Mouse (Mus musculus) cortical plate, adult 2 months (tissue): Measurements from ENCODE around the gene Golga3. TPM values are rescaled to one million over a fixed set of nuclear protein-coding genes. Genes with fewer than 3 reads are reported as not detected.
A peak's percentile ranks its signal among the peaks of the same experiment; 100 is the strongest.

Experiments
- H3K27ac ChIP-seq: fragments of 200-500 bp; 2 replicates; pipeline ENCODE4 v1.5.1; 2012; ENCODE audit warnings: low read length, control low read depth, inconsistent platforms; ENCODE audit not compliant: insufficient read depth
- H3K4me1 ChIP-seq: fragments of 200-500 bp; 2 replicates; pipeline ENCODE4 v1.6.1; 2011; ENCODE audit warnings: low read length; ENCODE audit not compliant: control insufficient read depth, insufficient read depth
- H3K4me3 ChIP-seq: fragments of 200-500 bp; 2 replicates; pipeline ENCODE4 v1.5.1; 2011; ENCODE audit warnings: mild to moderate bottlenecking, low read length, control low read depth; ENCODE audit not compliant: insufficient read depth
- CTCF ChIP-seq: fragments of 200-500 bp; IDR thresholded peaks from 2 replicates; pipeline ENCODE4 v1.5.1; 2011; ENCODE audit warnings: mild to moderate bottlenecking, control low read depth, low read length; ENCODE audit not compliant: insufficient read depth; ENCODE audit errors: extremely low read depth
- POLR2A ChIP-seq: fragments of 200-500 bp; IDR thresholded peaks from 2 replicates; pipeline ENCODE4 v1.6.1; 2011; ENCODE audit warnings: mild to moderate bottlenecking, low read length, control low read depth; ENCODE audit not compliant: insufficient read depth; ENCODE audit errors: extremely low read depth
- polyA plus RNA-seq: library from polyadenylated mRNA; depleted of rRNA; stranded (reverse); fragments of >200 nt; gene quantifications from 2 replicates; pipeline ENCODE4 v1.2.3, GENCODE M21; 2012; rRNA removed

Golga3 gene
- polyA plus RNA-seq, result 19.6 and 20.6 TPM in 2 replicates

DNA sequence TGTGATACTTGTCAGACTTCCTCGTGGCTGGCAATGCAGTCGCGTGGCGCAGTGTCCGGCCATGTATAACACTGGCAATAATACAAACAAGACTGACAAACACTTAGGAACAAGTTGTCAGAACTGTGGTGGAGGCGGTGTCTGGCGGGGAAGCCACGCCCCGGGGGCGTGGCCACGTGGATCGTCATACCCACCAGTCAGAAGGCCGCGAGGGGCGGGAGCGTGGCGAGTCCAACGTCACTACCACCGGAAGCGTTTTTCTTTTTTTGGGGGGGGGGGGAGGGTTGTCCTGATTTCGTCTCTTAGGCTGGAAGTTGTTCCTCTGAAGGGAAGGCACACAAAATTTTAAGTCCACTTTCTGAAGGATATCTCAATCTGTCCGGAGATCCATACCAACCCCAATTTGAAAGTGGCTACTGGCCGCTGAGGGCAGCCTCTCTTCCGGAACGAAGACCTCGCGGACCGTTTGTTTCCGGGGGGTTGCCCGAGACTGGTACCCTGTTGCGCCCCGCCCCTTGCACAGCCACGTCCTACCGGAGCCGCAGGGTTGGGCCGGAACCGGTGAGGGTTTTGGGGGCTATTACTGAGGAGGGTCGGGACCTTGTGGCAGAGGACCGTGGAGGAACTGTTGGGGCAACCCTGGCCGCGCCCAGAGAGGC is at the start of gene Golga3:
Golga3 (plus strand) TSS at position 340 of the 659 bp plus-strand sequence.
- Histone ChIP-seq H3K27ac (peak within 1 kb of the TSS; percentile 58), H3K4me3 (peak within 1 kb of the TSS; percentile 97), H3K4me1 (peaks cover 2% of the 10 kb centered on the region; the same call in 1 of the 2 replicates)
- TF ChIP-seq POLR2A (peak; percentile 62; the same call in 1 of the 2 replicates), CTCF (no peak)

DNA sequence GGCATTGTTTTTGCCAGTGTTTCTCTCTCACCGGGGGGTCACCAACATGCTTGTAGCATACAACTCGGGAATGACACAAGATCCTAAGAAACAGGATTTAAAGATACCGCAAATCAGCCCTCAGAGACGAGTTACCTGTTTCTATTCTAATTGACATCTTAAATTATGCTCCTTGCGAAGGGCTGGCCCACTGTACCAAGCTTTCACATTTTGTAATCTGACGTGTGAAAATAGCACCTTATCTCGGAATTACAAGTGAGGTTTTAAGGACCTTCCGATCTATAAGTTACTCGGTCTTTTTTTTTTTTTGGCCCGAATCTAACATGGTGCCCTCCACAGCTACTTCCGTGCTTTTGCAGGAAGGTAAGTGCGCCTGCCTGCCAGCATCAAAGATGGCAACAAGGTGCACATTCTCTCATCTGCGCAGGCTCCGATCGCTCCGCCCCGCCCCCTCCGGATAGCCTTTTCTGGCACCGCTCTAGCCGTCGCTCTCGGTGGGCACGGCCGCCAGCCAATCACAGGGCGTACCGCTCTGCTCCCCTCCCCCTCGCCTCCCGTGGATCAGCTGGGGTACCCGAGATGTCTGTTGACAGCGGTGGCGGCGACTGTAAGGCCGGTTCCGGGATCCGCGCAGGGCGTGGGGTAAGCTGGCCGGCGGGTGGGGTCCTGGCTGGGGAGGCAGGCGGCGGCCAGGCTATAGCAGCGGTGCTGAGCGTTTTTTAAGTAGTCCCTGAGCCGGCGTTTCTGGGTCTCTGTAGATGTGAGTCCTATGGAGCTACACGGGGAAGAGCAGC is 41.0 kb upstream of the Golga3 start, which contains the start of gene Chfr:
Chfr (plus strand) TSS at position 550 of the 794 bp plus-strand sequence.
- TF ChIP-seq POLR2A (peak; percentile 78; the same call in 1 of the 2 replicates), CTCF (no peak)
- Histone ChIP-seq H3K4me1 (peaks cover 3% of the 10 kb centered on the region; the same call in 1 of the 2 replicates), H3K27ac (no peak within 1 kb of the TSS)

DNA sequence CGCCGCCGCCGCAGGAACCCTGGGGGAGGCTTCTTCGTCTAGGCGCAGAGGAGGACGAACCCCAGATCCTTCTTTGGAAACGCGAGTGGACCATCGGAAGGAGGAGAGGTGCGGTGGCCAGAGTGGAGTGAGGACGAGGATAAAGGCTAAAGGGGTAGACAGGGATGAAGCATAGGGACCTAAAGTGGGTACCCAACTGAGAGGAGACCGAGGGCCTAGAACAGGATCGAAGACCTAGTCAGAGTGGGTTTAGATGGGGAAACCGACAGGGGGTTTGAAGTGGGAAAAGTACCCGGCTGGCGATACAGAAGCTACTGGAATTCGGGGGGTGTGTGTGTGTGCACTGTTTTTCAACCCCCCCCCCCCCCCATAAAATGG is 40.4 kb upstream of the Golga3 start:
- Histone ChIP-seq H3K27ac (no peak overlapping the region), H3K4me3 (peak overlapping the region; percentile 94), H3K4me1 (peaks cover 3% of the 10 kb centered on the region; the same call in 1 of the 2 replicates)
- TF ChIP-seq POLR2A (no peak), CTCF (no peak)

More for the DNA sequence above, 41.0 kb upstream of the Golga3 start, which contains the start of gene Chfr:
- H3K4me3 ChIP-seq, result peak within 1 kb of the TSS; percentile 94

DNA sequence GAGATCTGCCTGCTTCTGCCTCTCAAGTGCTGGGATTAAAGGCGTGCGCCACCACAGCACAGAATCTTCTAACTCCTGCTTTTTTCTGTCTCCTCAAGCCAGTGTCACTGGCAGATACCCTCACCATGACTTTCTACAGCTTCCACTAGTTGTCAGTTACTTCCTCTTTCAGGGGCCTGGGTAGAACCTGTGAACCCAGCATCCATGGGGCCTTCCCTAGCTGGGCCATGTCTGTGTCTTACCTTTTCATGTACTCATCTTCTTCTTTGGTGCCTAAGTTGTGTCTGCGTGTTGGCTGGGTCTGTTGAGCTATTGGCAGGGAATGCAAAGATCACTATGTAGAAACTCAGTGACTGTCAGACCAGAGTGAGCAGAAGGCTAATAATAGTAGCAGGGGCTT is 38.7 kb upstream of the Golga3 start:
- Histone ChIP-seq H3K4me3 (no peak overlapping the region), H3K4me1 (peaks cover 3% of the 10 kb centered on the region; the same call in 1 of the 2 replicates), H3K27ac (no peak overlapping the region)
- no peak for TF ChIP-seq POLR2A
- TF ChIP-seq CTCF, result no peak

DNA sequence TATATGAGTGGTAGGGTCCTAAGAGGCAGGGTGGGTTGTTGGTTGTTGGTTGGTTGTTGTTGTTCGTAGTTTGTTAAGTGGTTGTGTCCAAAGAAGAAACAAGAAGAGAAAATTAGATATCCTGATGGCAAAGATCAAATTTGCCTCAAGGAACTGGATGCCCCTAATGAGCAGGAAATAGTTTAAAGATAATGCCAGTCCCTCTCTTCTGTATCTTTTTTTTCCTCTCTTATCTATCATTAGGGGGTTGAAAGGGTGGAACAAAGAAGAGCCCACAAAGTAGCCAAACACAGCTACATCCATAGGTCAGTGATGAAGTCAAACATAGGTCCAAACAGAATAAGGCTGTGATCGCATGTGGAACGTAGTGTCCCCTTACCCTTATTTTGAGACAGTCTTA is 37.2 kb upstream of the Golga3 start:
- H3K4me3 ChIP-seq, result no peak overlapping the region
- peaks cover 3% of the 10 kb centered on the region; the same call in 1 of the 2 replicates for H3K4me1 ChIP-seq
- TF ChIP-seq CTCF (no peak), POLR2A (no peak)
- H3K27ac ChIP-seq, result no peak overlapping the region

DNA sequence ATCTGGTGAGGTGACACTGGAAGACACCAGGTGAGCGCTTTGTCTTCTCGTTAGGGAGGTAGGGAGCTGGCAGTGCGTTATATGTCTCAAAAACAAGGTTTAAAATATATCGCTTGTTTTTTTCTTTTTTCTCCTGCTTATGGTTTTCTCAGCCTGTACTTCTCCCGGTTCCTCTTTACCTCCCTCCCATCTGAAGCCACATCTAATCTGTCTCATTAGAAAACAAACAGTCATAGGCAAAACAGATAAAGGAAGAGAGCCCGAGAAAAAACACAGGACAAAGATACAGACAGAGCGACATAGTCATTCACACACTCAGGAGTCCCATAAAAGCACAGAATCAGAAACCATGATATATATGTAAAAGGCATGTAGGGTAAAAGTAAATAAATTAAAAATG is 36.1 kb upstream of the Golga3 start:
- peaks cover 3% of the 10 kb centered on the region; the same call in 1 of the 2 replicates for H3K4me1 ChIP-seq
- no peak overlapping the region for H3K27ac ChIP-seq
- no peak overlapping the region for H3K4me3 ChIP-seq
- TF ChIP-seq POLR2A (no peak), CTCF (no peak)

DNA sequence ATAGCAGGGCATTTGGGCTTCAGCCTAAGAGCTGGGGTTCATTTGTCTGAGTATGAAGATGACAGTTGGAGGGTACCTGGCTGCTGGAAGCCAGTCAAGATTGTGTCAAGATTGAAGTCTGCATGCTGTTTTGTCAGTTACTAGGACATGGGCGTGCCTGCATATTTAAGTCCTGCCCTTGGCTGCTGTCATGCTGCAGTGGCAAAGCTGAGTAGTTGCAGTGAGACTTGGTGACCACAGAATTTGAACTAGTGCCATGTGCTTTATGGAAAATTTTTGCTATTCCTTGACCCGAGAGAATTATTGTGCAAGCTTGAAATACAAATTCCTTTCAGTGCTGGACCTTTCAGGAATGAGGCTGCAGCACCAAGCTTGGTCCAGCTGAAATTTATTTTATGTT is 34.2 kb upstream of the Golga3 start:
- Histone ChIP-seq H3K4me1 (0 out of 2 replicates have a peak, but pooled peaks cover 1% of the 10 kb centered on the region), H3K27ac (no peak overlapping the region), H3K4me3 (no peak overlapping the region)
- no peak for TF ChIP-seq CTCF
- TF ChIP-seq POLR2A, result no peak

DNA sequence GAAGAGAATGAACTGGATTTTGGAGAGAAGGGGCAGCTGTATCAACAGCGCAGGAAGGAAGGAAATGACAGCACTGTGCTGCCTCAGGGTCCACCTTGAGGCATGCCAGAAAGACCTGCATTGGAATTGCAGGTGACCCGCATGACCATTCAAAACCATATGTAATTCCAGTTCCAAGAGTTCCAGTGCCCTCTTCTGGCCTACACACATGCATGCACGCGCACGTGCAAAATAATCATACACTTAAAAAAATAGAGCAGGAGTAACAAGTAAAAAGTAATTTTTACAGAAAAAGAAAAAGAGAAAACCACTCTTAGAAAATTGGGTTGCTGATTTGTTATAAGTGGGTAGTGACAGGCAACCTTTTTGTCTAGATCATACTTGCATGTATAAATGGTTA is 33.5 kb upstream of the Golga3 start:
- TF ChIP-seq CTCF, result peak; percentile 22; the same call in 1 of the 2 replicates
- TF ChIP-seq POLR2A, result no peak
- Histone ChIP-seq H3K4me3 (no peak overlapping the region), H3K27ac (no peak overlapping the region), H3K4me1 (0 out of 2 replicates have a peak, but pooled peaks cover 1% of the 10 kb centered on the region)

DNA sequence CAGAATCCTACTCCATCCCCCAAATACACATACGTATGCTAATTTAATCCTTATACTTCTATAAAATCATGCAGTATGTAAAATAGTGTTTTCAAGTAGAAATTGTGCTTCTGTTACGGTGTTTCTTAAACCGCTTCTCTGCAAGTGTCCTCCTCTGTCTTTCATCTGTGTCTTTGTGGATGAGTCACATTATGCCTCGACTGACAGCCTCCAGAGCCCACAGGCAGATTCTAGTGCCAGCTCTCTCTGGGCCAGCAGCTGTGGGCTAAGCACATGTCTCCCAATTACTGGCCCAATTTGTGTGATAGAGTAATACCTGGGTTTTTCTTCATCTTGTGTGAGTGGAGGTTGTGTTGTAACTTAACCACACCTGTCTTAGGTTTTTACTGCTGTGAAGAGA is 7.1 kb upstream of the Golga3 start:
- Histone ChIP-seq H3K4me1 (no peaks in the 10 kb centered on the region), H3K4me3 (no peak overlapping the region), H3K27ac (no peak overlapping the region)
- TF ChIP-seq CTCF (no peak), POLR2A (no peak)
